Mouse (Mus musculus): ENCODE measurements around the gene Uhrf1.

Gene Uhrf1

GRCm38 (mm10) chr17:56275842-56276480 lies 27.2 kb upstream of the Uhrf1 start:
- DNase-seq (ENCODE audit: low spot score in 2 of 2): no peak

GRCm38 (mm10) chr17:56276643-56277566 lies 26.2 kb upstream of the Uhrf1 start, which contains the start of gene Ticam1:
Gene Ticam1 (minus strand): TSS chr17:56276786.
- DNase-seq (ENCODE audit: low spot score in 2 of 2): peak; percentile 87 to 92

- no peak for DNase-seq (ENCODE audit: low spot score in 2 of 2)
Measured at GRCm38 (mm10) chr17:56277567-56277893, 25.6 kb upstream of the Uhrf1 start.

- no peak for DNase-seq (ENCODE audit: low spot score in 2 of 2)
Measured at GRCm38 (mm10) chr17:56278340-56278739, 24.8 kb upstream of the Uhrf1 start.

- no peak for DNase-seq (ENCODE audit: low spot score in 2 of 2)
Measured at GRCm38 (mm10) chr17:56279481-56280155, 23.5 kb upstream of the Uhrf1 start.

- no peak for DNase-seq (ENCODE audit: low spot score in 2 of 2)
Measured at GRCm38 (mm10) chr17:56281193-56281592, 21.9 kb upstream of the Uhrf1 start.

- DNase-seq (ENCODE audit: low spot score in 2 of 2): no peak
Measured at GRCm38 (mm10) chr17:56282802-56283201, 20.3 kb upstream of the Uhrf1 start.

GRCm38 (mm10) chr17:56283316-56283715 lies 19.8 kb upstream of the Uhrf1 start:
- no peak for DNase-seq (ENCODE audit: low spot score in 2 of 2)

- DNase-seq (ENCODE audit: low spot score in 2 of 2): no peak
Measured at GRCm38 (mm10) chr17:56285995-56286394, 17.1 kb upstream of the Uhrf1 start.

GRCm38 (mm10) chr17:56287830-56288229 lies 15.3 kb upstream of the Uhrf1 start:
- DNase-seq (ENCODE audit: low spot score in 2 of 2): no peak

GRCm38 (mm10) chr17:56288866-56289265 lies 14.3 kb upstream of the Uhrf1 start:
- DNase-seq (ENCODE audit: low spot score in 2 of 2): no peak

GRCm38 (mm10) chr17:56289371-56290331 lies 13.5 kb upstream of the Uhrf1 start:
- DNase-seq (ENCODE audit: low spot score in 2 of 2): peak; percentile 65 to 66

GRCm38 (mm10) chr17:56290388-56291170 lies 12.5 kb upstream of the Uhrf1 start:
- DNase-seq (ENCODE audit: low spot score in 2 of 2): peak; percentile 96 to 99

- peak; percentile 91 to 94 for DNase-seq (ENCODE audit: low spot score in 2 of 2)
Measured at GRCm38 (mm10) chr17:56291171-56291511, 12.0 kb upstream of the Uhrf1 start.

- no peak for DNase-seq (ENCODE audit: low spot score in 2 of 2)
Measured at GRCm38 (mm10) chr17:56291826-56292475, 11.2 kb upstream of the Uhrf1 start.

- no peak for DNase-seq (ENCODE audit: low spot score in 2 of 2)
Measured at GRCm38 (mm10) chr17:56292531-56293222, 10.4 kb upstream of the Uhrf1 start, which contains the start of gene Plin3. Gene Plin3 (minus strand): TSS chr17:56292873.

GRCm38 (mm10) chr17:56293291-56293690 lies 9.8 kb upstream of the Uhrf1 start:
- DNase-seq (ENCODE audit: low spot score in 2 of 2): no peak

GRCm38 (mm10) chr17:56294241-56294640 lies 8.9 kb upstream of the Uhrf1 start:
- DNase-seq (ENCODE audit: low spot score in 2 of 2): no peak

GRCm38 (mm10) chr17:56296201-56296600 lies 6.9 kb upstream of the Uhrf1 start:
- no peak for DNase-seq (ENCODE audit: low spot score in 2 of 2)

Data from urinary bladder, postnatal 4 days (tissue).